Mouse (Mus musculus): ENCODE results near the gene Lpcat1. TPM values are rescaled to one million over a fixed set of nuclear protein-coding genes. Genes with fewer than 3 reads are reported as not detected.
A peak's percentile ranks its signal among the peaks of the same experiment; 100 is the strongest.

Gene Lpcat1
- 26.0 and 26.6 TPM in 2 replicates for polyA plus RNA-seq (2014; fragmentation: Nextera tagmentation; extraction: Ambion mirVana)

DNA sequence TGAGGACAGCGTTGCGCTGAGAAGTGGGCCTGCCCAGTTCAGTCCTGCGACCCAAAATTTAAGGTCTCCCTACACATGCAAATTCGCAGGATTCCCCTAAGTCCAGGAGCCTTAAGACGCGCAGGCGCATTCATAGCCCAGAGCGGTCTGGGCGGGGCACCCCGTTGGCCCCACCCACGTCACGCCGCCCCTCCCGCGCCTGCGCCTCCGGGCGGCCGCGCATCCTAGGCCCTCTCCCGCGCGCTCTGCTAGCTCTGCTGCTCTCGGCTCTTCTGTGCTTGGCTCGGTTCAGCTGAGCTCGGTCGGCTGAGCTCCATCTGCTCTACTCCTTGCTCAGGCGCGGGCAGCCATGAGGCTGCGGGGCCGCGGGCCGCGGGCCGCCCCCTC, at the start of gene Lpcat1:
Gene Lpcat1, plus strand, starts transcription at position 164 of the 387 bp plus-strand sequence.
- peak; percentile 93 for ATAC-seq (replicated peaks; ENCODE audit: insufficient number of reproducible peaks, low FRiP score, low TSS enrichment)
- Histone ChIP-seq H3K36me3 (ENCODE audit: control insufficient read depth, insufficient read depth, low read length) (peaks cover 6% of the 10 kb centered on the region; the same call in 1 of the 2 replicates), H3K9me3 (replicated peaks; ENCODE audit: control insufficient read depth, low read length) (no peaks in the 10 kb centered on the region), H3K9ac (ENCODE audit: low read depth, low read length) (peak within 1 kb of the TSS; percentile 96), H3K27me3 (ENCODE audit: control insufficient read depth, insufficient read depth, low read length) (no peaks in the 10 kb centered on the region), H3K4me2 (peak within 1 kb of the TSS; percentile 91), H3K4me1 (ENCODE audit: control insufficient read depth, insufficient read depth, low read length) (peaks cover 25% of the 10 kb centered on the region), H3K27ac (ENCODE audit: low read depth, low read length) (peak within 1 kb of the TSS; percentile 93), H3K4me3 (ENCODE audit: low read depth, low read length) (peak within 1 kb of the TSS; percentile 95)
- 0% methylated on average over 34 of the region's 35 CpGs for WGBS (ENCODE audit: insufficient replicate concordance)

DNA sequence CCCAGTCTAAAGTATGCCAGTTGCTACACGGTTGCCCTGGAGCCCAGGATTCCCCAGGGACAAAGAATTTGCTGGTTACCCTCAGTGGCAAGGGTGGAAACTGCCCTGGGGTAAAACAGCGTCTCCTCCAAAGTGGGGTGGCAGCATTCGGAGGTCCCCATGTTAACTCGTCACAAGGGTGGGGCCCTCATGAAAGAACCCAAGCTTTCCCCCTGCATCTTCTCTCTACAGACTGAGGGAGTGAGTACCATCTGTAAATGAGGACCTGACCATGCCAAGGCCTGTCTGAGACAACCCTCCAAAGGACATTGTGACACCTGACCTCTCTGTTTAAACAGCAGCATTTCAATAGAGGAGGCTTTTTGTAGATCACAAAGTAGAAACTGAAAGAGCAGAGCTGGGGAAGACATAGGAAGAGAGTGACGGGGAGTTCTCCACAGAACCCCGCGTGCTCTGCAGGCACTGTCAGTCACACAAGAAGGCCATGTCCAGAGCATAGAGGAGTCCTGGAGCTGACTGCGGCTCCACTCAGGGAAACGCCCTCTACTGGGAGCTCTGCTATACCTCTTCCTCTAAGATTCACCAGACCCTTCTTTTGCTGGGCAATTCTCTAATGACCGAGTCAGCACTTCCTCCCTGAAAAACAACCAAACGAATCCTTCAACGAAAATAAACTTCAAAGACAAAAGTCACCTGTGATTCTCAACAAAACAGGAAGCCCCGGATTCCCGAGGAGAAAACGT, 49.3 kb upstream of the Lpcat1 start:
- no peaks in the 10 kb centered on the region for H3K4me1 ChIP-seq (ENCODE audit: control insufficient read depth, insufficient read depth, low read length)
- H3K9me3 ChIP-seq (replicated peaks; ENCODE audit: control insufficient read depth, low read length) = no peaks in the 10 kb centered on the region
- no peaks in the 10 kb centered on the region for H3K27me3 ChIP-seq (ENCODE audit: control insufficient read depth, insufficient read depth, low read length)
- H3K27ac ChIP-seq (ENCODE audit: low read depth, low read length) = no peak overlapping the region
- no peak overlapping the region for H3K9ac ChIP-seq (ENCODE audit: low read depth, low read length)
- H3K36me3 ChIP-seq (ENCODE audit: control insufficient read depth, insufficient read depth, low read length) = no peaks in the 10 kb centered on the region
- no peak overlapping the region for H3K4me3 ChIP-seq (ENCODE audit: low read depth, low read length)
- ATAC-seq (replicated peaks; ENCODE audit: insufficient number of reproducible peaks, low FRiP score, low TSS enrichment) = no peak
- no peak overlapping the region for H3K4me2 ChIP-seq
- 37% methylated on average over 15 of the region's 15 CpGs for WGBS (ENCODE audit: insufficient replicate concordance)

DNA sequence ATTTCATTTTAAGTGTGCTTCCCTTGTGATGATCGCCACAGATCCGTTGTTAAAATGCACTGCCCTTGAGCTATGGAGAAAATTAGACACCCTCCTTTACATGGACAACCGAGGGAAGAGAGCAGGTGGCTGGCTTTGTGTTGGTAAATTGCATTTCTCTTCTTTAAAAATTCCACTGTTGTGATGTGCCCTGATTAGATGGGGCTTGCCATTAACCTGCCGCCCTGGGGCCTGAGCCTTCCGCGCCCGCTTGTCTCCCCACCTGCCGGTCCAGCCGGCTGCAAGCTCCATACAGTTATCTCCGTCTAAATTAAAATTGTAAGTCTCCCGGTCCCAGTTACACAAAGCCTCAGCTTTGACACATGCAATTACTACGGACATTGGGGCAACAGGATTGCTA, 48.7 kb upstream of the Lpcat1 start:
- no peak for ATAC-seq (replicated peaks; ENCODE audit: insufficient number of reproducible peaks, low FRiP score, low TSS enrichment)
- H3K9ac ChIP-seq (ENCODE audit: low read depth, low read length) = no peak overlapping the region
- no peaks in the 10 kb centered on the region for H3K27me3 ChIP-seq (ENCODE audit: control insufficient read depth, insufficient read depth, low read length)
- no peaks in the 10 kb centered on the region for H3K4me1 ChIP-seq (ENCODE audit: control insufficient read depth, insufficient read depth, low read length)
- H3K27ac ChIP-seq (ENCODE audit: low read depth, low read length) = no peak overlapping the region
- no peak overlapping the region for H3K4me2 ChIP-seq
- WGBS (ENCODE audit: insufficient replicate concordance) = 68% methylated on average over 12 of the region's 12 CpGs
- H3K4me3 ChIP-seq (ENCODE audit: low read depth, low read length) = no peak overlapping the region
- no peaks in the 10 kb centered on the region for H3K36me3 ChIP-seq (ENCODE audit: control insufficient read depth, insufficient read depth, low read length)
- H3K9me3 ChIP-seq (replicated peaks; ENCODE audit: control insufficient read depth, low read length) = no peaks in the 10 kb centered on the region

DNA sequence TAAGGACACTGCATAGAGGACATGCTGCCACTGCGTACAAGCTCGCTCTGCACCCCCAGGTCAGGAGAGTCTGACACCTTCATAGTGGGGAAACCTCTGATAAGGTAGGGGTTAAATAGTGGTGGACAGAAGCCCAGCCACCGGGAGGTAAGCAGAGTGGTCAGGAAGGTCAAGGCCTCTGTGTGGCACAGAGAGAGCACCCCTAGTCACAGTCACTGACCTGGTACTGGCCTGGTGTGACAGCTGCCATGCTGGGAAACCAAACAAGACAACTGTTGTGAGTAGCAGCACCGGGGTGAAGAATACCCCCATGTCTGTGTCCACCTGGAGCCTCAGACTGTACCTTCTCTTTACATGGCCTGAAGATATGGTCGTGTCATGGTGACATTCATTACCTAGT, 47.8 kb upstream of the Lpcat1 start:
- Histone ChIP-seq H3K9me3 (replicated peaks; ENCODE audit: control insufficient read depth, low read length) (no peaks in the 10 kb centered on the region), H3K36me3 (ENCODE audit: control insufficient read depth, insufficient read depth, low read length) (no peaks in the 10 kb centered on the region), H3K27ac (ENCODE audit: low read depth, low read length) (no peak overlapping the region), H3K4me1 (ENCODE audit: control insufficient read depth, insufficient read depth, low read length) (no peaks in the 10 kb centered on the region), H3K27me3 (ENCODE audit: control insufficient read depth, insufficient read depth, low read length) (no peaks in the 10 kb centered on the region), H3K4me3 (ENCODE audit: low read depth, low read length) (no peak overlapping the region), H3K4me2 (no peak overlapping the region), H3K9ac (ENCODE audit: low read depth, low read length) (no peak overlapping the region)
- no peak for ATAC-seq (replicated peaks; ENCODE audit: insufficient number of reproducible peaks, low FRiP score, low TSS enrichment)
- 70% methylated on average over 5 of the region's 5 CpGs for WGBS (ENCODE audit: insufficient replicate concordance)

DNA sequence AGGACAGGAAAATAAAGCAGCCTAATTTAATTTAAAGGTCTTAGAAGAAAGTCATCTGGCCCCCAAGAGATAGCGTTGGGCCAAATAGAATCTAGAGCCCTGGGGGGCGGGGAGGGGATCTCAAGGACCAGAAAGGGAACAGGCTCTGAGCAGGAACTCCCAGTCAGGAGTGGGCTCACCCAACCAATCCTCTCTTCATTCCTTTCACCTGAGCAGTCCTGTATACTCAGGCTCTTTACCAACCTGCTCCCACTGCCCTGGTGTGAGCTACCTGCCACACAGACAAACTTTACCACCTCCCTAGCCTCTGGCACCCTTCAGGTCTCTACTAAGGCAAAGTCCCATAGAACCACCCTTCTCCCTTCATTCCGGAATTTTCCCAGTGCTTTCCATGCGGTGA, 44.0 kb upstream of the Lpcat1 start:
- H3K27me3 ChIP-seq (ENCODE audit: control insufficient read depth, insufficient read depth, low read length) = peaks cover 2% of the 10 kb centered on the region; the same call in 1 of the 2 replicates
- H3K27ac ChIP-seq (ENCODE audit: low read depth, low read length) = no peak overlapping the region
- whole genome bisulfite sequencing (ENCODE audit: insufficient replicate concordance) = 63% methylated on average over 4 of the region's 4 CpGs
- no peak overlapping the region for H3K9ac ChIP-seq (ENCODE audit: low read depth, low read length)
- ATAC-seq (replicated peaks; ENCODE audit: insufficient number of reproducible peaks, low FRiP score, low TSS enrichment) = no peak
- H3K4me1 ChIP-seq (ENCODE audit: control insufficient read depth, insufficient read depth, low read length) = no peaks in the 10 kb centered on the region
- H3K36me3 ChIP-seq (ENCODE audit: control insufficient read depth, insufficient read depth, low read length) = no peaks in the 10 kb centered on the region
- no peak overlapping the region for H3K4me3 ChIP-seq (ENCODE audit: low read depth, low read length)
- no peaks in the 10 kb centered on the region for H3K9me3 ChIP-seq (replicated peaks; ENCODE audit: control insufficient read depth, low read length)
- H3K4me2 ChIP-seq = no peak overlapping the region

DNA sequence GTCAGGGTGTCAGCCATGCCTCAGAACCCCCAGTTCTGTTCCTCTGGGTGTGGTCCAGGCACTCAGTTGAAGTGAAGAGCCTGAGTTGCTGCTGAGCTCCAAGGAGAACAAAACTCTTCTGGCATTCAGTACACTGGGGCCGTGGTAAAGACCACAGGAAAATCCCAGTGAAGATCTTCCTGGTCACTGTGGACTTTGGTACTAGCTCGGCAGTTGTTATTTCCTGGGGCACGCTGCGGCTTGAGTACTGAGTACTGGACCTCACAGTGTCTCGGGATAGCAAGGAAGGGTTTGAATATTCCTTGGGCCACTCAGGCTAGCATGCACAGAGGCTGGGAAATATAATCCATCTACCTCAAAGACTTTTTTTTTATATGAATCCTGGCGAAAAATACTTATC, 42.0 kb upstream of the Lpcat1 start:
- WGBS (ENCODE audit: insufficient replicate concordance) = 71% methylated on average over 6 of the region's 6 CpGs
- no peak overlapping the region for H3K9ac ChIP-seq (ENCODE audit: low read depth, low read length)
- no peak overlapping the region for H3K4me2 ChIP-seq
- H3K36me3 ChIP-seq (ENCODE audit: control insufficient read depth, insufficient read depth, low read length) = no peaks in the 10 kb centered on the region
- no peak for ATAC-seq (replicated peaks; ENCODE audit: insufficient number of reproducible peaks, low FRiP score, low TSS enrichment)
- H3K4me1 ChIP-seq (ENCODE audit: control insufficient read depth, insufficient read depth, low read length) = no peaks in the 10 kb centered on the region
- H3K9me3 ChIP-seq (replicated peaks; ENCODE audit: control insufficient read depth, low read length) = no peaks in the 10 kb centered on the region
- H3K27ac ChIP-seq (ENCODE audit: low read depth, low read length) = no peak overlapping the region
- H3K4me3 ChIP-seq (ENCODE audit: low read depth, low read length) = no peak overlapping the region
- H3K27me3 ChIP-seq (ENCODE audit: control insufficient read depth, insufficient read depth, low read length) = peaks cover 2% of the 10 kb centered on the region; the same call in 1 of the 2 replicates

DNA sequence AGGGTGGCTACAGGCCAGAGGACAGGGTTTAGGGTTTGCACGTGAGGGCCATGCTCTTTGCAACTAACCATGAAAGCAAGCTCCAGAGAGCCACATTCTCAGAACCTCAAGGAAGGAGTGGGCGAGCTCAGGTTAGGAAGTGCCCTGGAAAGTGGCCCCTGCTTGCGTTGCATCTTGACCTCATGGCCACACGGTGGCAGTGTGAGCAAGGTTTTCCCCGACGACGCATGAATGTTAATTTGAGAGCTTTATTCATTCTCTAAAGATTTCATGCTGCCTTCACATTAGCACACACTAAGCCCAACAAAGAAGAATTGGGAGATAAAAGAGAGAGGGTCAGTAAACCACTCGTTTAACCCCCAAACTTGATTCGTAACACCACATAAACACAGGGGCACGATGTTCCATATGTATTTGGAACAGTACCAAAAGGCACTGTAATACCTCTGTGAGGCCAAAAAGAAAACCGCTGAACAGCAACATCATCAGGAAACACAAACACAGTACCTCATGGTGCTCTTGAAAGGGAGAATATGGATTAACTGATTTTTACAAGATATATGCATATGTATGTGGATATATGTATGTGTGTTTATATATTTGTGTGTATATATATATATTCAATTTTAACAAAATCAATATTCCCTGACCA, 41.0 kb upstream of the Lpcat1 start:
- WGBS (ENCODE audit: insufficient replicate concordance) = 12% methylated on average over 11 of the region's 11 CpGs
- H3K27me3 ChIP-seq (ENCODE audit: control insufficient read depth, insufficient read depth, low read length) = peaks cover 2% of the 10 kb centered on the region; the same call in 1 of the 2 replicates

DNA sequence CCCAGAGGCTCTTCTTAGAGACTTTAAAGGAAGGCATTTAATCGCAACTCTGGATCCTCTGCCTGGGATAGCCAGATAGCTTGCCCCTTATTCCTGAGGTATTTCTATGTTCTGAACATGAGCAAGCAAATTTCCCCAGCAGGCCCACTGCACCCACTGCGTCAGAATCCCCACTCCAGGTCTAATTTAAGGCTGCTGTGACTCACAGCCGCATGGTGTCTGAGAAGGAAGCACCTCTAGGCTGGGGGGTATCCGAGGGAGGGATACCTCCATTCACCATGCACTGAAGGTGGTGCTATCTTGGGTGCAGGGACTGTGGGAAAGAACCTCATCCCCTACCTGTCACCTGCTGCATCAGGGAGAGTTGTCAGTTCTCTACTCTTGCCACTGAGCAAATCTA, 40.4 kb upstream of the Lpcat1 start:
- H3K9me3 ChIP-seq (replicated peaks; ENCODE audit: control insufficient read depth, low read length) = no peaks in the 10 kb centered on the region
- no peaks in the 10 kb centered on the region for H3K36me3 ChIP-seq (ENCODE audit: control insufficient read depth, insufficient read depth, low read length)
- H3K27ac ChIP-seq (ENCODE audit: low read depth, low read length) = no peak overlapping the region
- no peaks in the 10 kb centered on the region for H3K4me1 ChIP-seq (ENCODE audit: control insufficient read depth, insufficient read depth, low read length)
- peaks cover 2% of the 10 kb centered on the region; the same call in 1 of the 2 replicates for H3K27me3 ChIP-seq (ENCODE audit: control insufficient read depth, insufficient read depth, low read length)
- no peak overlapping the region for H3K9ac ChIP-seq (ENCODE audit: low read depth, low read length)
- 80% methylated on average over 4 of the region's 4 CpGs for WGBS (ENCODE audit: insufficient replicate concordance)
- H3K4me2 ChIP-seq = no peak overlapping the region
- ATAC-seq (replicated peaks; ENCODE audit: insufficient number of reproducible peaks, low FRiP score, low TSS enrichment) = no peak
- H3K4me3 ChIP-seq (ENCODE audit: low read depth, low read length) = no peak overlapping the region

More for the DNA sequence above, 41.0 kb upstream of the Lpcat1 start:
- no peaks in the 10 kb centered on the region for H3K4me1 ChIP-seq (ENCODE audit: control insufficient read depth, insufficient read depth, low read length)
- H3K36me3 ChIP-seq (ENCODE audit: control insufficient read depth, insufficient read depth, low read length) = no peaks in the 10 kb centered on the region
- H3K27ac ChIP-seq (ENCODE audit: low read depth, low read length) = no peak overlapping the region
- H3K4me3 ChIP-seq (ENCODE audit: low read depth, low read length) = no peak overlapping the region
- H3K9ac ChIP-seq (ENCODE audit: low read depth, low read length) = no peak overlapping the region
- peak overlapping the region; percentile 29; the same call in 1 of the 2 replicates for H3K4me2 ChIP-seq
- no peak for ATAC-seq (replicated peaks; ENCODE audit: insufficient number of reproducible peaks, low FRiP score, low TSS enrichment)
- H3K9me3 ChIP-seq (replicated peaks; ENCODE audit: control insufficient read depth, low read length) = no peaks in the 10 kb centered on the region
